Mouse (Mus musculus) heart, adult 2 months (tissue): ENCODE data around the gene Ddx19a.

Experiments used
- CTCF ChIP-seq: fragments of 200-600 bp; IDR thresholded peaks from 2 replicates; pipeline ENCODE4 v1.8.1; 2022; ENCODE audit warnings: antibody characterized with exemption, mild to moderate bottlenecking, moderate library complexity
- POLR2A ChIP-seq: fragments of 200-500 bp; IDR thresholded peaks from 2 replicates; pipeline ENCODE4 v1.6.1; 2011; ENCODE audit warnings: mild to moderate bottlenecking, low read depth, low read length, control low read depth; ENCODE audit not compliant: insufficient read depth

- TF ChIP-seq POLR2A (no peak), CTCF (no peak)
Measured at GRCm38 (mm10) chr8:110954776-110955175, 42.8 kb downstream of the Ddx19a start.
